Mouse (Mus musculus) kidney, adult 2 months (tissue): ENCODE results near the gene Serpinf1.

Source experiments
- CTCF ChIP-seq: fragments of 200-500 bp; conservative IDR thresholded peaks from 2 replicates; pipeline ENCODE4 v1.5.1; 2011; ENCODE audit warnings: low read depth, mild to moderate bottlenecking, control low read depth, low read length, moderate library complexity, mixed read lengths; ENCODE audit not compliant: insufficient read depth, insufficient read length
- POLR2A ChIP-seq: fragments of 200-500 bp; IDR thresholded peaks from one replicate; pipeline ENCODE4 v1.6.1; 2011; ENCODE audit warnings: low read depth, low read length, control low read depth

- TF ChIP-seq CTCF (no peak), POLR2A (no peak)
Observed at GRCm38 (mm10) chr11:75420037-75420436, 2.5 kb downstream of the Serpinf1 start.
